Mouse (Mus musculus): ENCODE data around the gene Actr8. TPM values are rescaled to one million over a fixed set of nuclear protein-coding genes. Genes with fewer than 3 reads are reported as not detected.
A peak's percentile ranks its signal among the peaks of the same experiment; 100 is the strongest.

The Actr8 gene
- polyA plus RNA-seq, 1 experiment from 2014 or later = 74.6 TPM

DNA sequence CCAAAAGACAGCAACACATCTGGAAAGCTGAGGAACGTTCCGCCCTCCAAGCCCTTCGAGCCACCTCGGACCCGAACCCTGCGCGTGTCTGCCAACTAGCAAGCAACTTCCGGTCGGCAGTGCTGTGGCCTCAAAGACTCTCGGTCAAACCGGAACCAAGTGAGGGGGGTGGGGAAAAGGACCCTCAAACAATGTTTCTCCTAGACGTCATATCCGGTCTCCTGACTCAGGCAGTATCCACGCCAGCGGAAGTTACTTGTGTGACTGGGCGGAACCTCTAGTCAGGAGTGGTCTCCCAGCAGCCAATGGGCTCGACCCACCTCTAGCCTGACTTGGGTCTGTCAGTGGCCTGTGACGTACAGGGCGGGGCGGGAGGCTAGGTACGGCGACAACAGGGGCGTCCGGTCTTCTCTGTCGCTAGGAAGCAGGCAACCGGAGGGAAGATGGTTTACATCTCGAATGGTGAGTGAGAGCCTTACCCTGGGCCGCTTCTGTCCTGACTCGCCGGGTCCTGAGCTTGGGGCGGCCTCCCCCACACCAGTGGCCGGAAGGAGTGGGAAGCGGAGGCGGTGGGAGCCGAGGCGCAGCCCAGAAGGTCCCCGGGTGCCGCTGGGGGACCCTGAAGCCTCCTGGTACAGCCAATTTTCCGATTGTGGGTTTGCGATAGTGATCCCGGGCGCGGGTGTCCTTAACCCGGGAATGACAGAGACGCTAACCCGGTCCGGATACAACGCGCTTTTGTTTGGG lies 9.9 kb upstream of the Actr8 start, which contains the start of gene Selenok:
Selenok (plus strand) TSS at position 234 of the 747 bp plus-strand sequence.
- H3K27me3 ChIP-seq (replicated peaks) = peaks cover 3% of the 10 kb centered on the region; the same call in 1 of the 2 replicates
- ATAC-seq (ENCODE audit: low FRiP score) = peak; percentile 100
- WGBS = under 1% methylated on average over 49 of the region's 49 CpGs
- H3K9me3 ChIP-seq (replicated peaks) = no peaks in the 10 kb centered on the region
- H3K4me3 ChIP-seq (replicated peaks) = peak within 1 kb of the TSS; percentile 79
- H3K4me1 ChIP-seq = peaks cover 29% of the 10 kb centered on the region
- H3K36me3 ChIP-seq = peaks cover 30% of the 10 kb centered on the region
- H3K9ac ChIP-seq (replicated peaks) = peak within 1 kb of the TSS; percentile 75
- H3K27ac ChIP-seq (replicated peaks) = peak within 1 kb of the TSS; percentile 89
- peak within 1 kb of the TSS; percentile 80 for H3K4me2 ChIP-seq

- no peak overlapping the region for H3K9ac ChIP-seq (replicated peaks)
- peaks cover 29% of the 10 kb centered on the region for H3K4me1 ChIP-seq
- H3K4me2 ChIP-seq = no peak overlapping the region
- H3K36me3 ChIP-seq = peaks cover 57% of the 10 kb centered on the region
- WGBS = 97% methylated on average over 7 of the region's 7 CpGs
- H3K27me3 ChIP-seq (replicated peaks) = no peaks in the 10 kb centered on the region
- H3K9me3 ChIP-seq (replicated peaks) = no peaks in the 10 kb centered on the region
- no peak for ATAC-seq (ENCODE audit: low FRiP score)
- H3K4me3 ChIP-seq (replicated peaks) = no peak overlapping the region
- no peak overlapping the region for H3K27ac ChIP-seq (replicated peaks)
Observed at GRCm38 (mm10) chr14:29971446-29971845, 6.7 kb upstream of the Actr8 start.

GRCm38 (mm10) chr14:29971993-29972392 lies 6.1 kb upstream of the Actr8 start:
- WGBS = 87% methylated on average over 5 of the region's 5 CpGs
- peaks cover 62% of the 10 kb centered on the region for H3K36me3 ChIP-seq
- H3K27ac ChIP-seq (replicated peaks) = no peak overlapping the region
- H3K9ac ChIP-seq (replicated peaks) = no peak overlapping the region
- no peak for ATAC-seq (ENCODE audit: low FRiP score)
- no peak overlapping the region for H3K4me2 ChIP-seq
- no peaks in the 10 kb centered on the region for H3K9me3 ChIP-seq (replicated peaks)
- no peak overlapping the region for H3K4me3 ChIP-seq (replicated peaks)
- no peaks in the 10 kb centered on the region for H3K27me3 ChIP-seq (replicated peaks)
- H3K4me1 ChIP-seq = peaks cover 29% of the 10 kb centered on the region

DNA sequence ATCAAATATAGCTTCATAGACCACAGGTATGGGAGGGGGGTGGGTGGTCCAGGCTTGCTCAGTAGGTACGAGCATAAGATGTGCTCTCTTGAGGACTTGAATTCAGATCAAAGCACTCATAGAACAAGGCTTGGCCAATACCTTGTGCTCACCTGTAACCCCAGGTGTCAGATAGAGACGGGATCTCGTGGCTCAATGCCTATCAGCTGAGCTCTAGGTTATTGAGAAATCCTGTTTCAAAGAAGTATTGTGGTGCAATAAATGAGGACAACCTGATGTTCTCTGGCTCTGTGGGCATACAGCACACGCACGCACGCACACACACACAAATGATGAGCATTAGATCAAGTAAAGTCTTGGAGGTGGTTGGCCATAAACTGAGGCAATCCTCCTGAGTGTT lies 1.2 kb upstream of the Actr8 start:
- Histone ChIP-seq H3K9me3 (replicated peaks) (no peaks in the 10 kb centered on the region), H3K27me3 (replicated peaks) (no peaks in the 10 kb centered on the region), H3K4me2 (no peak overlapping the region), H3K36me3 (peaks cover 65% of the 10 kb centered on the region), H3K4me3 (replicated peaks) (no peak overlapping the region), H3K4me1 (peaks cover 11% of the 10 kb centered on the region), H3K27ac (replicated peaks) (no peak overlapping the region), H3K9ac (replicated peaks) (no peak overlapping the region)
- ATAC-seq (ENCODE audit: low FRiP score) = no peak
- 95% methylated on average over 6 of the region's 6 CpGs for WGBS

- ATAC-seq (ENCODE audit: low FRiP score) = no peak
- H3K4me1 ChIP-seq = peaks cover 11% of the 10 kb centered on the region
- 96% methylated on average over 10 of the region's 10 CpGs for WGBS
- no peak overlapping the region for H3K4me2 ChIP-seq
- no peak overlapping the region for H3K27ac ChIP-seq (replicated peaks)
- H3K9me3 ChIP-seq (replicated peaks) = no peaks in the 10 kb centered on the region
- no peak overlapping the region for H3K4me3 ChIP-seq (replicated peaks)
- no peak overlapping the region for H3K9ac ChIP-seq (replicated peaks)
- peaks cover 66% of the 10 kb centered on the region for H3K36me3 ChIP-seq
- H3K27me3 ChIP-seq (replicated peaks) = no peaks in the 10 kb centered on the region
Observed at GRCm38 (mm10) chr14:29980447-29981205, 2.5 kb downstream of the Actr8 start.

DNA sequence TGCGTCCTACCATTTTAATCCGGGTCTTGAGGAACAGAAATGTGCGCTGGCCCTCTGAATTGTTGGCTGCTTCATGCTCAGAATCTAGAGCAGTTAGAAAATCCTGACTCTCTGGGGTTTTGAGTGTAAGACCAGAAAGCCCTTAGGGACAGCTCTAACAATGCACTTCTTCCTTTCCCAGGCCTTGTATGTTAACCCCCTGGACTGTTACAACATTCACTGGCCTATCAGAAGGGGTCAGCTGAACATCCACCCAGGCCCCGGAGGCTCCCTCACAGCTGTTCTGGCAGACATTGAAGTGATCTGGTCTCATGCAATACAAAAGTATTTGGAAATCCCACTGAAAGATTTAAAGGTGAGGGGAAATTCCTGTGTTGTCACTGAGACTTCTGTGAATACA lies 8.0 kb downstream of the Actr8 start:
- H3K4me3 ChIP-seq (replicated peaks) = no peak overlapping the region
- no peaks in the 10 kb centered on the region for H3K9me3 ChIP-seq (replicated peaks)
- WGBS = 98% methylated on average over 4 of the region's 4 CpGs
- H3K27ac ChIP-seq (replicated peaks) = no peak overlapping the region
- H3K27me3 ChIP-seq (replicated peaks) = no peaks in the 10 kb centered on the region
- ATAC-seq (ENCODE audit: low FRiP score) = no peak
- peaks cover 100% of the 10 kb centered on the region for H3K36me3 ChIP-seq
- H3K9ac ChIP-seq (replicated peaks) = no peak overlapping the region
- no peaks in the 10 kb centered on the region for H3K4me1 ChIP-seq
- no peak overlapping the region for H3K4me2 ChIP-seq

GRCm38 (mm10) chr14:29987276-29987675 lies 9.1 kb downstream of the Actr8 start:
- ATAC-seq (ENCODE audit: low FRiP score) = no peak
- no peaks in the 10 kb centered on the region for H3K9me3 ChIP-seq (replicated peaks)

GRCm38 (mm10) chr14:29987739-29988138 lies 9.6 kb downstream of the Actr8 start:
- H3K4me2 ChIP-seq = no peak overlapping the region
- no peak for ATAC-seq (ENCODE audit: low FRiP score)
- no peak overlapping the region for H3K4me3 ChIP-seq (replicated peaks)
- H3K9ac ChIP-seq (replicated peaks) = no peak overlapping the region
- H3K4me1 ChIP-seq = no peaks in the 10 kb centered on the region
- H3K27me3 ChIP-seq (replicated peaks) = no peaks in the 10 kb centered on the region
- no peak overlapping the region for H3K27ac ChIP-seq (replicated peaks)
- H3K36me3 ChIP-seq = peaks cover 100% of the 10 kb centered on the region
- no peaks in the 10 kb centered on the region for H3K9me3 ChIP-seq (replicated peaks)
- 95% methylated on average over 9 of the region's 9 CpGs for WGBS

More at GRCm38 (mm10) chr14:29987276-29987675, 9.1 kb downstream of the Actr8 start:
- WGBS = 93% methylated on average over 6 of the region's 6 CpGs
- Histone ChIP-seq H3K36me3 (peaks cover 100% of the 10 kb centered on the region), H3K27ac (replicated peaks) (no peak overlapping the region), H3K4me1 (no peaks in the 10 kb centered on the region), H3K4me3 (replicated peaks) (no peak overlapping the region), H3K4me2 (no peak overlapping the region), H3K27me3 (replicated peaks) (no peaks in the 10 kb centered on the region), H3K9ac (replicated peaks) (no peak overlapping the region)

- ATAC-seq (ENCODE audit: low FRiP score) = no peak
- no peak overlapping the region for H3K4me2 ChIP-seq
- peaks cover 100% of the 10 kb centered on the region for H3K36me3 ChIP-seq
- no peaks in the 10 kb centered on the region for H3K4me1 ChIP-seq
- H3K9ac ChIP-seq (replicated peaks) = no peak overlapping the region
- no peak overlapping the region for H3K4me3 ChIP-seq (replicated peaks)
- no peaks in the 10 kb centered on the region for H3K9me3 ChIP-seq (replicated peaks)
- H3K27me3 ChIP-seq (replicated peaks) = no peaks in the 10 kb centered on the region
- no peak overlapping the region for H3K27ac ChIP-seq (replicated peaks)
- 95% methylated on average over 4 of the region's 4 CpGs for WGBS
Observed at GRCm38 (mm10) chr14:29988337-29988736, 10.2 kb downstream of the Actr8 start.

DNA sequence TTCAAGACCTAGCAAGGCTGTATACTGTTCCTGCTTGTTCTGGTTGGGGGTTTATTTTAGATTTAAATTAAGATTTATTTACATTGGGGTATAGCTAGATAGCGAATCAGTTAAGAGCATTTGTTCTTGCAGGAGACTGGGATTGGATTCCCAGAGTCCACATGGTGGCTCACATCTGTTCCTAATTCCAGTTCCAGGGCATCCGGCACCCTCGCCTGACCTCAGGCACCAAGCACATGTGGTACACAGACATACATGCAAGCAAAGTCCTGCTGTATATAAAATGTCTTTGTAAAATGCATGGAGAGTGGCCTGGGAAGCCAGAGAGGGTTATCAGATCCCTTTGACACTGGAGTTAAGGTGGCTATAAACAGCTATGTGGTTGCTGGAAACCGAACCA lies 16.8 kb downstream of the Actr8 start:
- Histone ChIP-seq H3K9me3 (replicated peaks) (no peaks in the 10 kb centered on the region), H3K27me3 (replicated peaks) (no peaks in the 10 kb centered on the region), H3K4me3 (replicated peaks) (no peak overlapping the region), H3K4me1 (no peaks in the 10 kb centered on the region), H3K9ac (replicated peaks) (no peak overlapping the region), H3K4me2 (no peak overlapping the region), H3K36me3 (peaks cover 74% of the 10 kb centered on the region), H3K27ac (replicated peaks) (no peak overlapping the region)
- WGBS = 94% methylated on average over 4 of the region's 4 CpGs
- ATAC-seq (ENCODE audit: low FRiP score) = no peak

GRCm38 (mm10) chr14:29996000-29996751 lies 18.0 kb downstream of the Actr8 start:
- peaks cover 62% of the 10 kb centered on the region for H3K36me3 ChIP-seq
- H3K4me2 ChIP-seq = no peak overlapping the region
- WGBS = 94% methylated on average over 11 of the region's 11 CpGs
- no peaks in the 10 kb centered on the region for H3K4me1 ChIP-seq
- H3K27ac ChIP-seq (replicated peaks) = no peak overlapping the region
- no peak for ATAC-seq (ENCODE audit: low FRiP score)
- no peaks in the 10 kb centered on the region for H3K9me3 ChIP-seq (replicated peaks)
- H3K9ac ChIP-seq (replicated peaks) = no peak overlapping the region
- H3K27me3 ChIP-seq (replicated peaks) = no peaks in the 10 kb centered on the region
- no peak overlapping the region for H3K4me3 ChIP-seq (replicated peaks)
